Mouse (Mus musculus): ENCODE data around the gene Fkbp1a.

- TF ChIP-seq POLR2A (IDR thresholded peaks at IDR 0.05; ENCODE audit: borderline replicate concordance, extremely low read depth, insufficient read depth, insufficient read length, poor library complexity, severe bottlenecking) (no peak), CTCF (IDR thresholded peaks at IDR 0.05; ENCODE audit: borderline replicate concordance, extremely low read depth, insufficient read depth, insufficient read length) (no peak)
These were observed 6.2 kb upstream of the Fkbp1a start for GRCm38 (mm10) chr2:151535961-151536617.
